Mouse (Mus musculus) midbrain, embryonic 10.5 days (tissue): ENCODE data around the gene Crb3. TPM values are rescaled to one million over a fixed set of nuclear protein-coding genes. Genes with fewer than 3 reads are reported as not detected.
"Not testable (repeated sequence)": the region's sequence is repeated elsewhere in the genome, so short reads cannot be mapped to it uniquely, and the experiment has no call there.

Source experiments
- DNase-seq: peaks from one replicate; pipeline ENCODE4 v3.0.0-alpha.2; 2017; ENCODE audit warnings: low spot score
- H3K27ac ChIP-seq: fragments of 300-500 bp; sonication (generic); replicated peaks from 2 replicates; pipeline ENCODE4 v1.5.1; 2016; ENCODE audit warnings: mild to moderate bottlenecking
- H3K27me3 ChIP-seq: fragments of 300-500 bp; sonication (generic); 2 replicates; pipeline ENCODE4 v1.6.1; 2016; ENCODE audit warnings: low read depth, mild to moderate bottlenecking; ENCODE audit not compliant: poor library complexity, severe bottlenecking
- H3K36me3 ChIP-seq: fragments of 300-500 bp; sonication (generic); 2 replicates; pipeline ENCODE4 v1.6.1; 2016; ENCODE audit warnings: mild to moderate bottlenecking, moderate library complexity
- H3K4me1 ChIP-seq: fragments of 300-500 bp; sonication (generic); 2 replicates; pipeline ENCODE4 v1.6.1; 2016
- H3K4me3 ChIP-seq: fragments of 300-500 bp; sonication (generic); 2 replicates; pipeline ENCODE4 v1.5.1; 2016; ENCODE audit warnings: mild to moderate bottlenecking, moderate library complexity
- H3K9me3 ChIP-seq: fragments of 300-500 bp; sonication (generic); replicated peaks from 2 replicates; pipeline ENCODE4 v1.6.1; 2016; ENCODE audit warnings: mild to moderate bottlenecking
- WGBS: fragments of 180-500 bp; shearing (Covaris S2); methylation state at CpG from one replicate; pipeline ENCODE4 v1.1.7; 2016; 5-methylcytosine and 5-hydroxymethylcytosine counted together
- polyA plus RNA-seq: library from polyadenylated mRNA; unstranded; fragments of >200 nt; fragmentation: Nextera tagmentation; extraction: Ambion mirVana; gene quantifications from 2 replicates; pipeline ENCODE4 v1.2.1, GENCODE M21; 2016

Gene Crb3
- polyA plus RNA-seq, 1 experiment from 2014 or later = 1.5 TPM

DNA sequence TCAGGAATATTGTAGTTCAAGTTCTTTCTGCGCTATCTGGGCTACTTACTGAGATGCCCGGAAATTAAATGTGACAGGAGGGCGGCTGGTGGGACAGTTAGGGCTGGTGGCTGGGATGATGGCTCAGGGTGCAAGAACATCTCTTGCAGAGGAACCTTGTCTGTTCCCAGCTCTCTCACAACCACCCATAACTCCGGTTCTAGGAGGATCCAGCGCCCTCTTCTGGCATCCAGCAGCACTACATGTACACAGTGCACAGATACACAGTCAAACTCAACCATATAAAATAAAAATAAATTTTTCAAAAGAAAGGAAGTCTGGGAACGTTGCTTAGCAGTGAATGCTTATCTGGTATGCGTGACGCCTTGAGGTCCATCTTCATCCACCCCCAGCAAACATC is 19.9 kb upstream of the Crb3 start:
- H3K9me3 ChIP-seq = no peaks in the 10 kb centered on the region
- 41% methylated on average over 8 of the region's 8 CpGs for WGBS
- peaks cover 32% of the 10 kb centered on the region for H3K27me3 ChIP-seq
- DNase-seq = no peak
- no peak overlapping the region for H3K27ac ChIP-seq
- no peaks in the 10 kb centered on the region for H3K36me3 ChIP-seq
- no peak overlapping the region for H3K4me3 ChIP-seq
- peaks cover 6% of the 10 kb centered on the region; the same call in 1 of the 2 replicates for H3K4me1 ChIP-seq

GRCm38 (mm10) chr17:57041554-57041953 is 17.4 kb upstream of the Crb3 start, which contains the start of gene Slc25a41:
Gene Slc25a41, minus strand, starts transcription at chr17:57041654.
- H3K36me3 ChIP-seq = peaks cover 20% of the 10 kb centered on the region
- peaks cover 6% of the 10 kb centered on the region; the same call in 1 of the 2 replicates for H3K4me1 ChIP-seq
- H3K27ac ChIP-seq = no peak within 1 kb of the TSS
- no peaks in the 10 kb centered on the region for H3K9me3 ChIP-seq
- WGBS = 70% methylated on average over 8 of the region's 8 CpGs
- no peak for DNase-seq
- H3K27me3 ChIP-seq = peaks cover 31% of the 10 kb centered on the region
- H3K4me3 ChIP-seq = no peak within 1 kb of the TSS

DNA sequence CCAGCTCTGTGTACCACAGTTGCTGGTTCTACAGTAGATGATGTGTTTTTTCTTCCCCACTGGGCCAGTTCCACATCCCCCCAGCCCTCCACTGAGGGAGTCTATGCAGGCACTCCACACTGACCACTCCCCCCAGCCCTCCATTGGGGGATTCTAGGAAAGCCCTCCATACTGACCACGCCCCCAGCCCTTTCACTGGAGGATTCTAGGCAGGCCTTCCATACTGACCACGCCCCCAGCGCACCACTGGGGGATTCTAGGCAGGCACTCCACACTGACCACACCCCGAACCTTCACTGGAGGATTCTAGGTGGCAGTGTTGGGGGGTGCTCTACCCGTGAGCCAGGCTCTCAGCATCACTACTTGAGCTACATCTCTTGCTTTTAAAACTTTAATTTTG is 11.5 kb upstream of the Crb3 start:
- no peaks in the 10 kb centered on the region for H3K9me3 ChIP-seq
- H3K36me3 ChIP-seq = peaks cover 72% of the 10 kb centered on the region
- no peaks in the 10 kb centered on the region for H3K27me3 ChIP-seq
- DNase-seq = no peak
- no peaks in the 10 kb centered on the region; the same call in 1 of the 2 replicates for H3K4me1 ChIP-seq
- no peak overlapping the region for H3K27ac ChIP-seq
- no peak overlapping the region for H3K4me3 ChIP-seq
- WGBS = 35% methylated on average over 5 of the region's 5 CpGs

GRCm38 (mm10) chr17:57048816-57049215 is 10.1 kb upstream of the Crb3 start:
- no peak for DNase-seq
- peaks cover 87% of the 10 kb centered on the region for H3K36me3 ChIP-seq
- no peaks in the 10 kb centered on the region for H3K9me3 ChIP-seq
- no peak overlapping the region for H3K27ac ChIP-seq
- H3K4me3 ChIP-seq = no peak overlapping the region
- H3K4me1 ChIP-seq = no peaks in the 10 kb centered on the region; the same call in 1 of the 2 replicates
- H3K27me3 ChIP-seq = no peaks in the 10 kb centered on the region
- WGBS = 90% methylated on average over 3 of the region's 3 CpGs

DNA sequence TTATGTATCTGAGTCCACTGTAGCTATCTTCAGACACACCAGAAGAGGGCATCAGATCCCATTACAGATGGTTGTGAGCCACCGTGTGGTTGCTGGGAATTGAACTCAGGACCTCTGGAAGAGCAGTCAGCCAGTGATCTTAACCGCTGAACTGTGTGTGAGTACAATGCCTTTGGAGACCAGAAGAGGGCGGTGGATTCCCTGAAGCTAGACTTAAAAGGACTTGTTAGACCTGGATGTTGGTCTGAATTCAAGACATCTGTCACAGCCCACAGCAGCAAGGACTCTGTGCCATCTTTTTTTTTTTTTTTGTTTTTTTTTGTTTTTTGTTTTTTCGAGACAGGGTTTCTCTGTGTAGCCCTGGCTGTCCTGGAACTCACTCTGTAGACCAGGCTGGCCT is 7.2 kb upstream of the Crb3 start:
- not testable (repeated sequence) for H3K27ac ChIP-seq, H3K4me1 ChIP-seq, H3K9me3 ChIP-seq, DNase-seq, H3K27me3 ChIP-seq, H3K4me3 ChIP-seq
- WGBS = 75% methylated on average over 4 of the region's 4 CpGs
- H3K36me3 ChIP-seq = peaks cover 94% of the 10 kb centered on the region

- no peak for DNase-seq
- Histone ChIP-seq H3K27me3 (peaks cover 9% of the 10 kb centered on the region), H3K4me3 (no peak overlapping the region), H3K36me3 (peaks cover 60% of the 10 kb centered on the region), H3K4me1 (peaks cover 33% of the 10 kb centered on the region), H3K27ac (no peak overlapping the region), H3K9me3 (no peaks in the 10 kb centered on the region)
- 91% methylated on average over 3 of the region's 3 CpGs for WGBS
Observed at GRCm38 (mm10) chr17:57056246-57056645, 2.7 kb upstream of the Crb3 start.

- peaks cover 46% of the 10 kb centered on the region for H3K4me1 ChIP-seq
- no peaks in the 10 kb centered on the region for H3K9me3 ChIP-seq
- DNase-seq = peak; percentile 88
- H3K27ac ChIP-seq = peak within 1 kb of the TSS; percentile 93
- peak within 1 kb of the TSS; percentile 91 for H3K4me3 ChIP-seq
- under 1% methylated on average over 45 of the region's 45 CpGs for WGBS
- peaks cover 28% of the 10 kb centered on the region for H3K36me3 ChIP-seq
- H3K27me3 ChIP-seq = peaks cover 40% of the 10 kb centered on the region
Observed at GRCm38 (mm10) chr17:57059486-57059977, 627 bp downstream of the Crb3 start, which contains the start of gene Slc25a23. Gene Slc25a23, minus strand, starts transcription at chr17:57059863.

DNA sequence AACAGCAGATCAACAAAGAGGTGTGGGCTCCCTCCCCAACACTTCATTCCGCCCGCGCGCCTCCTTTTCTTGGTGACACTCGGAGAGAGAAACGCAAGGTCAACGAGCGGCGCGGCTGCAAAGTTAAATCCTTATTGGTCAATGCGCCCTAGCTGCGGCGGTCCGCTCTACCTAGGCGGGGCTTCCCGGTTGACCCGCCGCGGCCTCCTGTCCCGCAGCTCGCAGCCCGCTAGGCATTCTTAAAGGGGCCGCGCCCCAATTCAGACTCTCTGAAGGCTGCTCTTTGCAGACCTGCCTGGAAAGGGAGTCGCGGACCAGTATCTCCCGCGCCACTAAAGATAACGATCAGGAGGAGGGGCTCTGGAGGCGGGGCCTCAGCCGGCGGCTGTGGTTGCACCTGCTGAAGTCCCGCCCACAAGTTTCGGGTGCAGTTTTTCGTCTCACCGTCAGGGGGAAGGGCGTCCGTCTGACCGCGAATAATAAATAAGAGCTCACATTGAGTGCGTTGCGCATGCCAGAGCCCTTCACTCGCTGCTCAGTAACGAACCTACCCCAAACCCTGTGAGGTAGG is 1.4 kb downstream of the Crb3 start:
- H3K27ac ChIP-seq = peak overlapping the region; percentile 93
- H3K27me3 ChIP-seq = peaks cover 48% of the 10 kb centered on the region
- H3K4me3 ChIP-seq = peak overlapping the region; percentile 91
- H3K9me3 ChIP-seq = no peaks in the 10 kb centered on the region
- WGBS = under 1% methylated on average over 44 of the region's 44 CpGs
- peaks cover 20% of the 10 kb centered on the region for H3K36me3 ChIP-seq
- H3K4me1 ChIP-seq = peaks cover 46% of the 10 kb centered on the region
- peak; percentile 96 for DNase-seq

DNA sequence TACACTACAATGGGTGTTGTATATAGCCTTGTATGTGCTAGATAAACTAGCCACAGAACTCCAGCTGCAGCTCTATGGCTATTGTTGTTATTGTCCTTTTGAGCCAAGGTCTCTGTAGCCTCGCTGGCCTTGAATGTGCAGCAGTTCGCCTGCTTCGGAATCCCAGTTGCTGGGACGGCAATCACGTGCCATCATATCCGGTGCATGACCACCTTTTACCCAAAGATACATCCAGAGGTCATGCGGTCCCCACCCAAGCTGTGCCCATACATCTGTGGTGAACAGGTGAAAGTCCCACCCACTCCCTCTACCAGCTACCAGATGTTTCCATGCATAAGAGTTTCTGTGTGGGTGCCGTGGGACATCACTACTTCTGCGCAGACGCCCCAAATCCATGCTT is 2.2 kb downstream of the Crb3 start:
- no peak overlapping the region for H3K27ac ChIP-seq
- no peaks in the 10 kb centered on the region for H3K9me3 ChIP-seq
- H3K36me3 ChIP-seq = peaks cover 13% of the 10 kb centered on the region
- DNase-seq = peak; percentile 24
- peak overlapping the region; percentile 91 for H3K4me3 ChIP-seq
- WGBS = 41% methylated on average over 10 of the region's 10 CpGs
- peaks cover 52% of the 10 kb centered on the region for H3K27me3 ChIP-seq
- peaks cover 46% of the 10 kb centered on the region for H3K4me1 ChIP-seq

DNA sequence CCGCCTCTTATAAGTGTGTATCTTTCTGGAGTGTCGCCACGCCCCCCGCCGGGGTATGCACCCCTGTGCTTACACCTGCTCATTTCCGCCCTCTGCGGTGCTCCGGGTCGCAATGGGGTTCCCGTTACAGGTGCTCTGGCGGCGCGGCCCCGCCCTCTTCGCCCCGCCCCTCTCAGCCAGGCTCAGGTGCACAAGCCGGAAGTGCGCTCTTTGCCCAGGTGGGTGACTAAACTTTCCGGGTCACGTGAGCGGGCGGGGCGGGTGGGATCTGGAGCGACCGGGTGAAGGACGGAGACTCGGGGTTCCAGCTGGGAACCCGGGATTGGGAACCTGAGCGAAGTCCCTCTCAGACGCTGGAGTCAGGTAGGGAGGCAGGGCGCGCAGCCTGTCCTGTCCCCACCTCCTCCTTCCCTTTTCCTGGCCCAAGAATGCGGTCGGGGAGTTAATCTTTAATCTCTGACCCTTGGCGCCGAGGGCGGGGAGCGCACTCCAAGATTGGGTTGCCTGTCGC is 3.2 kb downstream of the Crb3 start:
- peaks cover 46% of the 10 kb centered on the region for H3K4me1 ChIP-seq
- no peak overlapping the region for H3K27ac ChIP-seq
- 1% methylated on average over 39 of the region's 39 CpGs for WGBS
- peaks cover 57% of the 10 kb centered on the region for H3K27me3 ChIP-seq
- H3K4me3 ChIP-seq = peak overlapping the region; percentile 45
- DNase-seq = no peak
- H3K36me3 ChIP-seq = peaks cover 5% of the 10 kb centered on the region
- no peaks in the 10 kb centered on the region for H3K9me3 ChIP-seq

GRCm38 (mm10) chr17:57062548-57062947 is 3.6 kb downstream of the Crb3 start:
- H3K9me3 ChIP-seq = no peaks in the 10 kb centered on the region
- H3K4me1 ChIP-seq = peaks cover 46% of the 10 kb centered on the region
- under 1% methylated on average over 22 of the region's 22 CpGs for WGBS
- peaks cover under 1% of the 10 kb centered on the region; the same call in 1 of the 2 replicates for H3K36me3 ChIP-seq
- H3K27ac ChIP-seq = no peak overlapping the region
- no peak for DNase-seq
- H3K27me3 ChIP-seq = peaks cover 57% of the 10 kb centered on the region
- H3K4me3 ChIP-seq = peak overlapping the region; percentile 45

DNA sequence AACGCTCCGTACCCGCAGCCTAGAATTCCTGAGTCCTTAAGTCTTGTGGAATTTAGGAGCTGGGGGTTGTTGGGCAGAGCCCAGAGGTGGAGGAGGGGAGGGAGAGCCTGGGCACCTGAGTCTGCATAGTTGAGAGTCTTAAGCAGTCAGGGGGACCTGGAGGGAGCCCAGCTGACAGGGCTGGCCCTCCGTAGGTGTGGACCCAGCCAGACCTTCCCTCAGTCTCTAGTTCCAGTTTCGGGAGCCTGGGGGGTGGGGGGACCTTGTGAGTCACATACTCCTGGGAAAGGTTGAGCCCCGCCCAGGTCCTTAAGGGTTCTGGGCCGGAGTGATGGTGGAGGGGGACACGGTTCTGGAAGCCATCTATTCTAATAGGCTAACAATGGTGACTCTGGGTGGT is 4.1 kb downstream of the Crb3 start:
- H3K27me3 ChIP-seq = peaks cover 57% of the 10 kb centered on the region
- no peak overlapping the region for H3K27ac ChIP-seq
- whole genome bisulfite sequencing = 9% methylated on average over 8 of the region's 8 CpGs
- H3K4me3 ChIP-seq = no peak overlapping the region
- peaks cover 45% of the 10 kb centered on the region for H3K4me1 ChIP-seq
- no peak for DNase-seq
- H3K9me3 ChIP-seq = no peaks in the 10 kb centered on the region
- no peaks in the 10 kb centered on the region for H3K36me3 ChIP-seq

GRCm38 (mm10) chr17:57066908-57067307 is 8.0 kb downstream of the Crb3 start:
- Histone ChIP-seq H3K4me1 (peaks cover 21% of the 10 kb centered on the region), H3K27ac (no peak overlapping the region), H3K9me3 (no peaks in the 10 kb centered on the region), H3K27me3 (peaks cover 51% of the 10 kb centered on the region), H3K4me3 (no peak overlapping the region), H3K36me3 (no peaks in the 10 kb centered on the region)
- whole genome bisulfite sequencing = 55% methylated on average over 5 of the region's 5 CpGs
- DNase-seq = no peak
